Mouse (Mus musculus): Measurements from ENCODE around the gene Socs1.

GRCm38 (mm10) chr16:10777579-10778160 lies 7.7 kb downstream of the Socs1 start:
- TF ChIP-seq CTCF (IDR thresholded peaks at IDR 0.05; ENCODE audit: low read depth, low read length): no peak
- TF ChIP-seq POLR2A (IDR thresholded peaks at IDR 0.05; ENCODE audit: insufficient read depth, low read length): no peak
- TF ChIP-seq EP300 (IDR thresholded peaks at IDR 0.05; ENCODE audit: insufficient read depth, low read depth, low read length): no peak

All from ES-Bruce4 (cell line).